Mouse (Mus musculus): Measurements from ENCODE around the gene Spg11. TPM values are rescaled to one million over a fixed set of nuclear protein-coding genes. Genes with fewer than 3 reads are reported as not detected.
A peak's percentile ranks its signal among the peaks of the same experiment; 100 is the strongest.

The Spg11 gene
- polyA plus RNA-seq, 1 experiment from 2014 or later: 12.1 TPM

- DNase-seq (peak; percentile 35), ATAC-seq (ENCODE audit: low FRiP score, low TSS enrichment) (no peak)
- WGBS: 35% methylated on average over 18 of the region's 18 CpGs
- Histone ChIP-seq H3K27ac (replicated peaks; ENCODE audit: low read depth, low read length) (no peak overlapping the region), H3K36me3 (ENCODE audit: control insufficient read depth, insufficient read depth, low read length) (no peaks in the 10 kb centered on the region), H3K9me3 (ENCODE audit: control insufficient read depth, low read length) (no peaks in the 10 kb centered on the region), H3K4me1 (ENCODE audit: control insufficient read depth, insufficient read depth, low read length) (0 out of 2 replicates have a peak, but pooled peaks cover 5% of the 10 kb centered on the region), H3K27me3 (ENCODE audit: control insufficient read depth, insufficient read depth, low read length) (no peaks in the 10 kb centered on the region), H3K4me2 (ENCODE audit: low read length) (peak overlapping the region; percentile 95), H3K9ac (replicated peaks; ENCODE audit: low read length) (peak overlapping the region; percentile 63), H3K4me3 (replicated peaks; ENCODE audit: low read depth, low read length) (peak overlapping the region; percentile 62)
Measured at GRCm38 (mm10) chr2:122148242-122148917, 30.2 kb upstream of the Spg11 start.

- H3K27me3 ChIP-seq (ENCODE audit: control insufficient read depth, insufficient read depth, low read length): no peaks in the 10 kb centered on the region
- DNase-seq: peak; percentile 97
- H3K4me3 ChIP-seq (replicated peaks; ENCODE audit: low read depth, low read length): peak within 1 kb of the TSS; percentile 62
- under 1% methylated on average over 40 of the region's 40 CpGs for WGBS
- peak within 1 kb of the TSS; percentile 63 for H3K9ac ChIP-seq (replicated peaks; ENCODE audit: low read length)
- H3K9me3 ChIP-seq (ENCODE audit: control insufficient read depth, low read length): no peaks in the 10 kb centered on the region
- H3K4me2 ChIP-seq (ENCODE audit: low read length): peak within 1 kb of the TSS; percentile 95
- no peaks in the 10 kb centered on the region for H3K36me3 ChIP-seq (ENCODE audit: control insufficient read depth, insufficient read depth, low read length)
- no peak within 1 kb of the TSS for H3K27ac ChIP-seq (replicated peaks; ENCODE audit: low read depth, low read length)
- ATAC-seq (ENCODE audit: low FRiP score, low TSS enrichment): peak; percentile 94
- 0 out of 2 replicates have a peak, but pooled peaks cover 5% of the 10 kb centered on the region for H3K4me1 ChIP-seq (ENCODE audit: control insufficient read depth, insufficient read depth, low read length)
Measured at GRCm38 (mm10) chr2:122147508-122148241, 29.5 kb upstream of the Spg11 start, which contains the start of gene B2m. TSS of gene B2m (plus strand) at chr2:122147686.

GRCm38 (mm10) chr2:122146687-122147086 is 28.5 kb upstream of the Spg11 start:
- ATAC-seq (ENCODE audit: low FRiP score, low TSS enrichment): no peak
- Histone ChIP-seq H3K4me3 (replicated peaks; ENCODE audit: low read depth, low read length) (no peak overlapping the region), H3K36me3 (ENCODE audit: control insufficient read depth, insufficient read depth, low read length) (no peaks in the 10 kb centered on the region), H3K27me3 (ENCODE audit: control insufficient read depth, insufficient read depth, low read length) (no peaks in the 10 kb centered on the region), H3K4me2 (ENCODE audit: low read length) (no peak overlapping the region), H3K9me3 (ENCODE audit: control insufficient read depth, low read length) (no peaks in the 10 kb centered on the region), H3K4me1 (ENCODE audit: control insufficient read depth, insufficient read depth, low read length) (0 out of 2 replicates have a peak, but pooled peaks cover 5% of the 10 kb centered on the region), H3K27ac (replicated peaks; ENCODE audit: low read depth, low read length) (no peak overlapping the region), H3K9ac (replicated peaks; ENCODE audit: low read length) (no peak overlapping the region)
- WGBS: 65% methylated on average over 6 of the region's 6 CpGs
- peak; percentile 12 for DNase-seq

GRCm38 (mm10) chr2:122145756-122146155 is 27.6 kb upstream of the Spg11 start:
- Histone ChIP-seq H3K4me3 (replicated peaks; ENCODE audit: low read depth, low read length) (no peak overlapping the region), H3K4me1 (ENCODE audit: control insufficient read depth, insufficient read depth, low read length) (0 out of 2 replicates have a peak, but pooled peaks cover 5% of the 10 kb centered on the region), H3K9me3 (ENCODE audit: control insufficient read depth, low read length) (no peaks in the 10 kb centered on the region), H3K27ac (replicated peaks; ENCODE audit: low read depth, low read length) (no peak overlapping the region), H3K9ac (replicated peaks; ENCODE audit: low read length) (no peak overlapping the region), H3K27me3 (ENCODE audit: control insufficient read depth, insufficient read depth, low read length) (no peaks in the 10 kb centered on the region), H3K36me3 (ENCODE audit: control insufficient read depth, insufficient read depth, low read length) (no peaks in the 10 kb centered on the region), H3K4me2 (ENCODE audit: low read length) (no peak overlapping the region)
- ATAC-seq (ENCODE audit: low FRiP score, low TSS enrichment) (no peak), DNase-seq (no peak)
- 77% methylated on average over 4 of the region's 4 CpGs for WGBS

DNA sequence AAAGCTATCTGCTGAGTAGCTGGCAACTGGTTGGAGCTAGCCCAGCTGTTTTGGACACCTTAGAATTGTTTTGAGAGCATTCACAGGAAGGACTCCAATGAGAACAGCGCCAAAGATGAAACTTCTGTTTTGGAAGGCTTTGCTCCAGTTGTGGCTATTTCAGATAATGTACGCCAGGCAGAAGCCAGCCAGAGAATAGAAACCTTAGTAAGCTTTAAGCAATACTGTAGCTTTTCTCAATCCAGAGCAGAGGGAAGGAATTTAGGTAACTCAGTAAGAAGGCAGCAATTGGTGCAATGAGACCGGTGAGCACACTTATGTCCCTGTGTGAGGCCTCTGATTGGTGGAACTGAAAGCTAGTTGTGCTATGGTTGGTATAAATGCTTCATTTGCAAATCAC is 24.9 kb upstream of the Spg11 start:
- no peak for ATAC-seq (ENCODE audit: low FRiP score, low TSS enrichment)
- Histone ChIP-seq H3K9me3 (ENCODE audit: control insufficient read depth, low read length) (no peaks in the 10 kb centered on the region), H3K4me2 (ENCODE audit: low read length) (no peak overlapping the region), H3K36me3 (ENCODE audit: control insufficient read depth, insufficient read depth, low read length) (no peaks in the 10 kb centered on the region), H3K4me1 (ENCODE audit: control insufficient read depth, insufficient read depth, low read length) (0 out of 2 replicates have a peak, but pooled peaks cover 5% of the 10 kb centered on the region), H3K9ac (replicated peaks; ENCODE audit: low read length) (no peak overlapping the region), H3K27ac (replicated peaks; ENCODE audit: low read depth, low read length) (no peak overlapping the region), H3K27me3 (ENCODE audit: control insufficient read depth, insufficient read depth, low read length) (no peaks in the 10 kb centered on the region), H3K4me3 (replicated peaks; ENCODE audit: low read depth, low read length) (no peak overlapping the region)
- no peak for DNase-seq
- 93% methylated on average over 3 of the region's 3 CpGs for WGBS

- no peak for DNase-seq
- Histone ChIP-seq H3K27me3 (ENCODE audit: control insufficient read depth, insufficient read depth, low read length) (no peaks in the 10 kb centered on the region), H3K9me3 (ENCODE audit: control insufficient read depth, low read length) (no peaks in the 10 kb centered on the region), H3K36me3 (ENCODE audit: control insufficient read depth, insufficient read depth, low read length) (no peaks in the 10 kb centered on the region), H3K9ac (replicated peaks; ENCODE audit: low read length) (no peak overlapping the region), H3K27ac (replicated peaks; ENCODE audit: low read depth, low read length) (no peak overlapping the region), H3K4me3 (replicated peaks; ENCODE audit: low read depth, low read length) (no peak overlapping the region), H3K4me1 (ENCODE audit: control insufficient read depth, insufficient read depth, low read length) (no peaks in the 10 kb centered on the region), H3K4me2 (ENCODE audit: low read length) (no peak overlapping the region)
- ATAC-seq (ENCODE audit: low FRiP score, low TSS enrichment): no peak
- WGBS: 80% methylated on average over 5 of the region's 5 CpGs
Measured at GRCm38 (mm10) chr2:122141332-122141967, 23.3 kb upstream of the Spg11 start.

DNA sequence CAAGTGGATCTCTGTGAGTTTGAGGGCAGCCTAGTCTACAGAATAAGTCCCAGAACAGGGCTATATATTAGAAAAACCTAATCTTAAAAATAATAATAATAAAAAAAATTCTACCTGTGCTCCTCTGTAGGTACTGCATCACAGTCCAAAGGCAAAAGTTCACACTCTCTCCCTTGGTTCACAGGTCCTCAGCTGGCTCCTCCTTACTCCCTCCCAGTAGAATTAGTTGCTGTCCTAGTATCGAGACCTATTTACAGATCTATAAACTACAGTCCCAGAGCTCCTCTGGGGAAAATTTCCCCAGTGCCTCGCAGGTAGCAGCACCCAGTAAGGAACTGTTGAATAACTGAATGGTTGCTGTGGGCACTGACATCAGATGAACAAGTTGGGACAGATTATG is 22.6 kb upstream of the Spg11 start:
- Histone ChIP-seq H3K9ac (replicated peaks; ENCODE audit: low read length) (no peak overlapping the region), H3K9me3 (ENCODE audit: control insufficient read depth, low read length) (no peaks in the 10 kb centered on the region), H3K36me3 (ENCODE audit: control insufficient read depth, insufficient read depth, low read length) (no peaks in the 10 kb centered on the region), H3K4me2 (ENCODE audit: low read length) (no peak overlapping the region), H3K27me3 (ENCODE audit: control insufficient read depth, insufficient read depth, low read length) (no peaks in the 10 kb centered on the region), H3K4me1 (ENCODE audit: control insufficient read depth, insufficient read depth, low read length) (no peaks in the 10 kb centered on the region), H3K27ac (replicated peaks; ENCODE audit: low read depth, low read length) (no peak overlapping the region), H3K4me3 (replicated peaks; ENCODE audit: low read depth, low read length) (no peak overlapping the region)
- 83% methylated on average over 2 of the region's 2 CpGs for WGBS
- ATAC-seq (ENCODE audit: low FRiP score, low TSS enrichment) (no peak), DNase-seq (no peak)

- H3K4me3 ChIP-seq (replicated peaks; ENCODE audit: low read depth, low read length): no peak overlapping the region
- H3K9me3 ChIP-seq (ENCODE audit: control insufficient read depth, low read length): no peaks in the 10 kb centered on the region
- ATAC-seq (ENCODE audit: low FRiP score, low TSS enrichment) (no peak), DNase-seq (no peak)
- no peaks in the 10 kb centered on the region for H3K27me3 ChIP-seq (ENCODE audit: control insufficient read depth, insufficient read depth, low read length)
- no peak overlapping the region for H3K27ac ChIP-seq (replicated peaks; ENCODE audit: low read depth, low read length)
- no peak overlapping the region for H3K4me2 ChIP-seq (ENCODE audit: low read length)
- no peaks in the 10 kb centered on the region for H3K36me3 ChIP-seq (ENCODE audit: control insufficient read depth, insufficient read depth, low read length)
- H3K9ac ChIP-seq (replicated peaks; ENCODE audit: low read length): no peak overlapping the region
- H3K4me1 ChIP-seq (ENCODE audit: control insufficient read depth, insufficient read depth, low read length): no peaks in the 10 kb centered on the region
- WGBS: 70% methylated on average over 5 of the region's 5 CpGs
Measured at GRCm38 (mm10) chr2:122137839-122138465, 19.8 kb upstream of the Spg11 start.
